Mouse (Mus musculus) right cerebral cortex, adult 2 months (tissue): ENCODE results near the gene Tspan2.

Experiments used
- DNase-seq, 2 experiments: peaks; one replicate each; pipeline ENCODE4 v3.0.0; 2021 to 2022; ENCODE audit warnings: low spot score in 2 of 2

Gene Tspan2

DNA sequence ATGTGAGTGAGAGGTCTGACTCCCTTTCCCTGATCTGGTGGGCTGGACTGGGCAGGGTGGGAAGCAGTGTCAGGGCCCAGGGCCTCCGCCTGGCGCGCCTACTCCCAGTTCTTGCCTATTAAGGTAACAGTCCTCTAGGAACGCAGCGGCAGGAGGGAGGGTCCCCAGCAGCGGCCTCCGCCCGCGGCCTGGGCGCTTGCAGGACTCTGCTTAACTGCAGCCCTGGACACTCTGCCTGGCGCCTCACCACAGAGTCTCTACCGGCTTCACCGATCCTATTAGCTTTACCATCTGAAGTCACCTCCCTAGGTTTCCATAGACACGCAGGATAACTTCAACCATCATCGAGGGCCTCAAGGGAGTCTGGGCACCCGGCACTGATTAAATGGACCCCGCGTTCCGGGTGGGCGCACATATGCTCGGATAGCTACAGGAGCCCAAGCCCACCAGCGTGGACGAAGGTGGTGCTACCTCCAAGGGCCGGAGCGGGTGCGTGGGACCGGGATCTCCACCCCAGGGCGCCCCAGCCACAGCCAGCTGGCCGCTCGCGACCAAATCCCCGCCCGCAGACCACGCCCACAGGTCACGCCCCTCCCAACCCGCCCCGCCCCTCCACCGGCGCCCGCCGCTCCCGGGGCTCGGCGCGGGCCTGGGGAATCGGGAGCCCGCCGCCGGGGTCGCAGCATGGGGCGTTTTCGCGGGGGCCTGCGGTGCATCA is at the start of gene Tspan2:
TSS of gene Tspan2 (plus strand) at position 217 of the 718 bp plus-strand sequence.
- DNase-seq, result peak; percentile 29 to 51

DNA sequence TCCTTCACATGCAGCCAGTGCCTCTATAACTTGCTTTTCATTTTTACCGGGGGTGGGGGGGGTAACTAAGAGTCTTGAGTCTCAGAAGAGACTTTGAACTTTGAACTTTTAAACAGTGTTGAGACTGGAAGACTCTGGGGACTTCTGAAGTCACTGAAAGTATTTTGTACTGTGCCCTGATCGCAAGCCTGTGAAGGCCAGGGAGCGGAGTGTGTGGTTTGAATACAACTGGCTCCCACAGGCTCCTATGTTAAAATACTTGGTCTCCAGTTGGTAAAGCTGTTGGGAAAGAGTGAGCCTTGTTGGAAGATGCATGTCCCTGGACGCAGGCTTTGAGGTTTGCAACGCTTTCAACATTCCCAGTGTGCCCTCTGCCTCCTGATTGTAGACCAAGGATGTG is 47.5 kb upstream of the Tspan2 start:
- no peak for DNase-seq

DNA sequence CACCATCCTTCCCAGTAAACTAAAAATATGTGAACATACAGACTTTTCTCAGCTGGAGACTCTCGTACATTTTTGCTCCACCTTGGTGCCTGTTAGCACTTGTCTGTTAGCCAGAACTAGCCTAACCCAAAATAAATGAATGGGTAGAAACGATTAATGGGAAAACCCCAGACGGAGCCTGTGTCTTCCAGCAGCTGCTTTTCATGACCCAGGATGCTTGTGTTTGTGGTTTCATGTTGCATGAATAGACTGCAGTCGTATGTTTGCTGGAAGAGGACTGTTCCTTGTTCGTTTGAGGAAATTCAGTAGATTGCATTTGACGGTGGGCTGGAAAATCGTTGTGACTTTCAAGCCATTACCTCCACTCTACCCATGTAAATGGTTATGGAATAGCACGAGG is 46.5 kb upstream of the Tspan2 start:
- no peak for DNase-seq

DNA sequence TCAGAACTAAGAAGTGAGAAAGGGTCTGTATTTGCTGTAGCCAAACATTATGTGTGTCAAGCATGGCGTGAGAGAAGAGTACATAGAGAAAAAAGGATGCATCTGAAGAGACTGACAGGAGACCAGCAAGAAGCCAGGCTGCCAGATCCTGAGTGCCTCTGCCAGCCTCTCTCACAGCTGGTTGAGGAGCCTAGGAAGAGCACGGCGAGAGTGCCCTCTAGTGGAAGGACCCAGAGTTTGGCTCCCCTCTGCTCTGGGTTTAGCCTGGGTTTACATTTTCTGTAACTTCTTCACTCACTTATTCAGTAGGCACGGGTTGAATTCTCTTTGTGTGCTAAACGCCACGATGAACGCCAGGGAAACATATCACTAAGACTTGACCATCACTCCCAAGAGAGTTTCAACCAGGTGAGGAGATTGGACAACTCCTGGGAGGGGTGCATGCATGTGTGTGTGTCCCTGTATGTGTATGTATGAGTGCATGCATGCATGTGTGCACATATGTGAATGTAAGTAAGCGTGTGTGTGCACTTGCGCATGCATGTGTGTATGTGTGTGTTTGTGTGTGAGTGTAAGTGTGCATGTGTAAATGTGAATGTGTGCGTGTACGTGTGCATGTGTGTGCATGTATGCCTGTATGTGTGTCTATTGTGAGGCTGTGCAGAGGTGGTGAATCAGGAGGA is 42.4 kb upstream of the Tspan2 start:
- DNase-seq, result peak; percentile 74 to 75

DNA sequence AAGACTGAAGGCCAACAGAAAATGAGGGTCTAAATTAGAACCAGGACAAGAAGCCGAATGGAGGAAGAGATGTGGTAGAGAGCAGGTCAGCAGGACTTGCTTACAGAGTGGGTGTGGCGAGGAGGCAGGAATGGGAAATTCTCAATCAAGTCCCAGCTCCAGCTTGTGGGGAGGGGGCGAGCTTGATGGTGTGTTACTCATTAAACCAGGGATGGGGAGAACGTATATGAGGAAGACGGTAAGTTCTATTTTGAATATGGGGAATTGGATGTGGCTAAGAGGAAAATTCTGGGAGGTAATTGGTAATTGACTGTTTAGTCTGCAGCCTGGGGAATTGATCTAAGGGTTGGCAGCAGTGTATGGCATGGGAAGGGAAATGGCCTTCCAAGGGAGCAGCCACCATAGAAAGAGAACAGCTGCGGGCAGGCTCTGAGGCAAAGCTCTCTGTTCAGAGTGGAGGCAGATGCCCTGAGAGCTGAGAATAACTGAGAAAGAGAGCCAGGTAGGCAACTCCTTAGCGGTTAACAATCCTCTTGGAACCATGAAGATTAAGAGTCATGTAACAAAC is 41.5 kb upstream of the Tspan2 start:
- DNase-seq, result no peak

DNA sequence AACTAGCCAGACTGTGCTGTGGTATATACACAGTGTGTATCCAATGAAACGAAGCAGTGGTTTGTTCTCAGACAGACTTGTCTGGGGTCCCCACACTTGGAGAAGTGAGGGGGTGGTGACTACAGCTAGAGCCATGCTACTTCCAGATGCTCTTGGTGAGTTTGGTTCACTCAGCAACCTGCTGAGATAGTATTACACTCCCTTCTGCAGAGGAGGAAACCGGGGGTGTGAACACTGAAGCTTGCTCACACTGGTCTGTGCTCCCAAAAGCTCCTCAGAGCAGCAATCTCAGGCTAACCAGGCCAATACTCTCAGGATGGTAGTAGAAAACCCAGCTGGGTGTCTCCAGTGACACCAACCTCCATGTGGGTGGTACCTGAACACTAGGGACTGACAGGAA is 36.2 kb upstream of the Tspan2 start:
- DNase-seq, result peak in 1 of 2 experiments; percentile 39

DNA sequence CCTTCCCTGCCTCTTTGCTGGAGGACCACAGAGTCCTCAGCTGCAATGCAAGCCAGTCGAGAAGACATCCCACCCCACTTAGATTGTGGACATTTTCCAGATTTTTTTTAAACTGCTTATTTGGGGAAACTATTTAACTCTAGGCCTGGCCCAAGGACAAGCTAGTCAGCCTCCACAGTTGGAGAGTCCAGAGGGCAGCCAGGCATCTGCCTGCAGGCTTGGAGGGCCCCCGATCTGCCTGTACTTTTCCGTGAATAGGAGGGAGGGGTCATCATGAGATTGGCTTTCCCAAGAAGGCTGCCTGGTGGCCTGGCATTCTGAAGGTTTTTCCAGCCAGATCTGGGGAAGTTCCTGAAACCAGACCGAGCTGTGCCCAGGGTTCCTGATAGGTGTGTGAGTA is 33.0 kb upstream of the Tspan2 start:
- no peak for DNase-seq

DNA sequence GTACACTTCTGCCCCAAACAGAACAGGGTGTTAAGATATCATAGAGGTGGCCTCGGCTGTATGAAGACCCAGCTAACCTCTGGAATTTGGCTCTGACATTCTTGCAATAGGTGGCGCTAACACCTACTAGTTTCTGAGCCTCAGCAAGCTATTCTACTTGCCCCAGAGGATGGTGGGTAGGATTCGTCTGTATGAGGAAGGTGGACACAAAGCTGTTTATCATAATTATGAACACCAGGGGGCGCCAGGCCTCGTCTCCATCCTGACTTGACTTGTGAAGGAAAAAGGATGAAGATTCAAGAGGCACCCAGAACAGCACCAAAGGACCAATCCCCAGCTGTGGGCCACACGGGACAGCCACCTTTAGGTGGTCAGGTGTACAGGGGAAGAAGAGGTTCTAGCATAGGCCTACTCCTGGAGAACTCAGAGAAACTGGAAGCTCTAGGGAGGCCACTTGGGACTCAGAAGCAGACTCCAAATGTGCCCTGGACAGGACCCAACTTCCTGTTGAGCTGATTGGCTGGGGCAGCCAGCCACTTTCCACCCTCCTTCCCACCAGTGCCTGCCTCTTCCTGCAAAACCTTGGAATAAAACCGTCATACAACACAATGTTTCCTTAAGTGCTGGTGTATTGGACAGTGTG is 32.3 kb upstream of the Tspan2 start:
- peak; percentile 37 to 52 for DNase-seq

DNA sequence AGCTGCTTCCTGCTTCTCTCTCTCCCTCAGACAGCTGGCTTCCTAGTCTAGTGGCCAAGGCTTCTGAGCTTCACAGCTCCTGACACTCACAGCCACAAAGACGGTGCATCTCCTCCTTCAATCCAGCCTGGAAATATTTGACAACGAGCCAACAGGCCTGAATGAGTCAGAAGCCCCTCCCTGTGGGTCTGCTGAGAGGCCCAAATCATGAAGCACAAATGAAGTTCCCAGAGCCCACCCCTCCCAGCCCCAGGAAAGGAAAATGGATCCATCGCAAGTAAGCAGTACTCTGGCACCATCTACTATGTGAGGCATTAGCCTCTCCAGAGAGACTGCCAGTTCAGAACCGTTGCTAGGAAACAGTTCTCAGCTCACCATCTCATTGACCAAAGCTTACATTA is 30.3 kb upstream of the Tspan2 start:
- no peak for DNase-seq

DNA sequence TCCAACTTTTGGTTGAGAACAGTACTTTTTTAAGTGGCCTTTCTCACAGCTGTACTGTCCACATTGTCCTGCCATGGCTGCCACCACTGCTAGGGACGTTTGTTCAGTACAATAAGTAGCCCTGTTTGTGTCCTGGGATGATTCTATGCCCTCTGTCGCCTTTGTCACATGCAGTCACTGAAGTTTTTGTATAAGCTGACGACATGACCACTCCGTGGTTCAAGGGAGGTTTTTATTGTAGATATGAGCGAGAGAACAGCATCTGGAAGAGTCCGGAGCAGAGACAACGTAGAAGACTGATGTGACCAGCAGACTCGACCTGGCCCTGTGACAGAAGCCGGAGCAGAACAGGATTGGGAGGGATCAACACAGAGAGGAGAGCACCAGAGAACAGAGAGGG is 25.7 kb upstream of the Tspan2 start:
- no peak for DNase-seq

DNA sequence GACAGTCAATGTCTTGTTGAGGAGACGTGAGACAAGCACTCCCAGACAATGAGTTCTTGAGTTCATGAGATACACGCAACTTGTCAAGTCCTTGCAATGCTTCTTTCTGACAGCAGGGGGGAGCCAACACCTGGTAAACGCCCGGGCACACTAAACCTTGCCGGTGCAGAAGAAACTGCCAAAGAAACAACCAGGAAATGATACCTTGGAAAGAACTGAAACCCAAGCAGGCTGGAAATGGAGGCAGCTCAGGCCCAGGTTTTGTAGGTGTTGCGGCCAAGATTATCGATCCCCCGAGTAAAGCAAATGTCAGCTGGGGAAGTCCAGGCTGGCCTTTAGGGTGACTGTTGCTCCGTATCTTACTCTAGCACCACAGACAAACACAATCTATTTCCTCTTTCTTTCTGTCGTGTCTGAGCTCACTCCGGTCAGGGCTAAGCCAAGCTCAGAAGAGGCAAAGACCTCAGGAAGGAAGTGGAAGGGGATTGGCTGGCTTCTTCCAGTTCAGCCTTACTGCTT is 19.2 kb upstream of the Tspan2 start:
- DNase-seq, result peak; percentile 86

DNA sequence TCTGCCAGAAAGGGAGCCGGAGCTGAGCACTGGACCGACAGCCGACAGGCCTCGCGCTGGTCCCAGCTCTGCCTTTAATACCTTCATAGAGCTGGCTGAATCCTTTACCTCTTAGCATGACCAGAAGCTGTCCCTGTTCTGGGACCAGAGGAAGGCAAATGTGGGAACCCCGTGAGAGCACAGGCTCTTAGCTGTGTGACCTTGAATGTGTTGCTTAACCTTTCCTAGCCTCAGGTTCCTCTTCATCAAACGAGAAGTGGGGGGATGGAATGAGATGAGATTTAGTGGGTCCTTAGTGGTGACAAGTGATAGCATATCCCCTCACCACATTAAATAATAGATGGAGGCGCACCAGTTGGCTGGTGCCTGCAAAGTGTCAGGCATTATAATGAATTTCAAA is 18.5 kb upstream of the Tspan2 start:
- DNase-seq, result no peak

DNA sequence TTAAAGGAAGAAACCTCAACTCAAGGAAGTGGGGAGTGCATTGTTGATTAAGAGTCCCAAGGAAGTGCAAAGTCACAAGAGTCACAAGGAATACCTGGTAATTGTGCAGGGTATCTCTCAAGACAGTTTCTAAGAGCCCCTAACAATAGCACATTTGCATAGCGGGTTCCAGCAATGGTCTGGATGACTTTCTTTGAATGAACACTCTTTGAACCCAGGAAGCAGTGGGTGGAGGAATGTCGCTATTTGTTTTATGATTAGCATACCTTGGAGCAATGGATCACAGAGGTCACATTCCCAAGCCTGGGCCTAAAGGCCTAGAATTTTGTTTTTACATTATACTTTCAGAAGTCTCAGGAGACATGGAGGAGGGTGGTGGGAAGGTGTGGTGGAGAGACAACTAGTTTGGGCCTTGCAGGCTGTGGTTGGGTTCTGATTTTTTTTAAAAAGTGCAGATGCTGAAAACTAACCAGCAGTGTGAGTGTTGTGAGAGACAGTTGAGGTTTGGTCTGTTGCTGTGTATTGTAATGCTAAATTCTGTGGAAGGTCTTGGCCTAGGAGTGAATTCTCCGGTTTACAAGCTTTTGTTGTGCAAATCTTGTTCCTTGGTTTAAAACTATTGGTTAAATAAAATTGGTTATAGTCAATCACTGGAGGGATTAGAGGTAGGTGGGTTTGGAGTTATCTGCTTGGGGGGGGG is 16.6 kb upstream of the Tspan2 start:
- no peak for DNase-seq

DNA sequence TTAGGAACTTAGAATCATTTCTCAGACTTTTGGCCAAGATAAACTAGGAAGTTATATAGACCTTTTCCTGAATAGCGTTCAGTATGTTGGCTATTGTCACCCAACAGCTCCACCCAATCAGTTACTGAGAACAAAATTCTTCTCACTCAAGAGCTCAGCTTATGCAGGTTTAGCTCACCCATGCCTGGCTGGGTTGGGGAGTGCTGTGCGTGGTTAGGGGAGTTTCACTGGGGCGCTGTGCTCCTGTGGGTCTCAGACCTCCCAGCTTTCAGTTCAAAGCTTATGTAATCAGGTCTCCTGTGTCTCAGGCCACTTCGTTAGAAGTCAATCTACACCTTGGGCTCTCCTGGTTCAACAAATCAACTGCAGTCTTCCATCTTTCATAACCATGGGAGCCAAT is 11.2 kb upstream of the Tspan2 start:
- no peak for DNase-seq

DNA sequence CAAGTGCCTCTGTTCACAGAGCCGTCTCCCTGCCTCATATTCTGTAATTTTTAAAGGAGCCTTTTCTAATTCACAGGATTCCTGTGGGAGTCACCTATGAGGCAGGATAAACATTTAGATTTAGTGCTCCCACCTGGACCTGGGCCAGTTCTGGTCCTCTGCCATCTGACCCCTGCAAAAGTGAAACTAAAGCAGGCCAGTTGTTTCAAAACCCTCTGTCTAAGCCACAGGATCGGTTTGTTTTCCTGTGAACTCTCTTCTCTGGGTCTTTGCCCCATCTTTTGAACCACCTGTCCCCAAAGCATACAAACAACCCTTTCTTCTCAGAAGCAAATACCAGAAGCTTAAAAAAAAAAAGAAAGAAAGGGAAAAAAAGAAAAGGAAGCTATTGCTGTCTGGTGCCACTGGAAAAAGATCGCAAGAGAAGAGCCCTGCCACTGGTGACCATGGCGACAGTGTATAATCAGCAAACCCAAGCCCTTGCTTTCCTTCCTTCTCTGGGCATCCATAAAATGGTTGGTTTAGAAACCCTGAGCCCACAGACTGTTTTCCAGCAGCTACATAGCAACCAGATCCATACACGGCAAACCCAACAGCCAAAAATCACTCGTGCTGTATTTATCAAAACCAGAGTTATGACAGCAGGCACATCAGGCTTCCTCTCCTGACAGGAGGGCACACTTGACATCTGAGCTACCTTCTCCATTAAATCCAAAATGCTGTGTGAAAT is 10.3 kb upstream of the Tspan2 start:
- DNase-seq, result no peak

DNA sequence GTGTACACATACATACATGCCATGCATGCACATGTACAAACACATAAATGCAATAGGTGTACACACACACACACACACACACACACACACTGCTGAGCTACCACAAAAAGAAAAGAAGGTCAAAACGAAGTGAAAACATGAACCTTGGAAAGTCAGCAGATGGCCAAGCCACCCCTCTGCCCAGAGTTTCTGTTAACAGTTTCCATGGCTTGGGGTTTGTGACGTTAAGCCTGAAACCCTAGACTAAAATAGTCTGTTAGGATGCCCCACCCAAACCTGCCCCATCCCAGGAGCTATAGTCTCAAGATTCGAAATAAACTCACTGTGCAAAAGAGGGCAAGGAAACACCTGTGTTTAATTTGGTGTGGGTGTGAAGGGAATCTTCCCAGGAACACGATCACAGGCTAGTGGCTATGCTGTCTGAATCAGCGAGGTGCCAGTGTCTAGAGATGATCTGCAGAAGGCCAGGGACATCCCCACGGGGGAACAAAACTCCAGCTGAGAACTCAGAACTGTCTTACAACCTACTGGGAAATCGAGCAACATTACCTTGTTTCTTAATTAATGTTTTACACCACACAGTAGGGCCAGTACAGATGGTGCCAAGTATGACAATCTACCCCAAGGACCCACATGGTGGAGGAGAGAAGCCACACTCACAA is 9.4 kb upstream of the Tspan2 start:
- DNase-seq, result no peak

DNA sequence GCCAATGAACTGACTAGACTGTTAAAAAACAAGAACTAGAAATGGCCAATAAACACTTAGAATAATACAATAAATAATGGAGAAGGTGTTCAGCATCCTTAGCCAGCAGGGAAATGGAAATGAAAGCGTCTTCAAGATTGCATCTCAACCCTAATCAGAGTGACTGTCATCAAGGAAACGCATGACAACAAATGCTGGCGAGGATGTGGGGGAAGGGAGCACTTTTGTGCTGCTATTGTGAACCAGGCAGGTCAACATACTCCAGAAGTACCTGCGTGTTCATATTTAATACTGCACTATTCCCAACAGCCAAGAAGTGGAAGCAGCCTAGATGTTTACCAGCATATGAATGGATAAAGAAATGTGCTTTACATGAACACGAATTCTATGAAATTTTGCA is 4.9 kb upstream of the Tspan2 start:
- no peak for DNase-seq

DNA sequence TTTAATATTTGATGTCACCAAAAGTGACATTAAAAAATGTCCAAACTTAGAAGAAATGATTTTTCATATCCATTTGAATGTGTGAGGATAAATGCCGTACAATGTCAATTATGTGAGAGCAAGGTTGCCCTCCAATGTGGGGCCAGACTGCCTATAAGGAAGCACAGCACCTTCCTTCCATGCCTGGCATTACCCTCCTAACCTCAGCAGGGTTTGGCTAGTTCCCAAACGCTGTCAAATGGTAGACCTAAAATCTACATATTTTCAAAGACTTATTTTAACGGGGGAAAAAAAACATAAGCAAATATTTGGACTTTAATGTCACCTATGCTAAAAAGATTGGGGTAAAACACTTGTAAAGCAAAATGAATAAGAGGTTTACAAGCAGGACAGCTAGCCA is 3.2 kb upstream of the Tspan2 start:
- DNase-seq, result no peak

DNA sequence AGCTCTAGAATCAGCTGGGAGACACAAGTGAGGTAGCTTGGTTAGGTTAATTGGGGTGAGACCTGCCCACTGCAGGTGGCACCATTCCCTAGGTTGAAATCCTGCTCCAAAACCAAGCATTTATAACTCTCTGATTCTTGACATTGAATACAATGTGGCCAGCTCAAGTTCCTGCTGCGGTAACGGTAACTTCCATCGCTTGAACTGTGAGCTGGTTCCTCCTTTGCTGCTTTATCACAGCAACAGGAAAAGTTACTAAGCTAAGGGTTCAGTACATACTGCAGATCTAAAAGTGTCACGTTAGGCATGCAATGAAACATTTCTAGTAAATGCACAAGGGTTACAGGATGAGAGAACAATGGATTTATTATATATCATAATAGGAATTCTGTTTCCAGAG is 1.7 kb upstream of the Tspan2 start:
- no peak for DNase-seq

DNA sequence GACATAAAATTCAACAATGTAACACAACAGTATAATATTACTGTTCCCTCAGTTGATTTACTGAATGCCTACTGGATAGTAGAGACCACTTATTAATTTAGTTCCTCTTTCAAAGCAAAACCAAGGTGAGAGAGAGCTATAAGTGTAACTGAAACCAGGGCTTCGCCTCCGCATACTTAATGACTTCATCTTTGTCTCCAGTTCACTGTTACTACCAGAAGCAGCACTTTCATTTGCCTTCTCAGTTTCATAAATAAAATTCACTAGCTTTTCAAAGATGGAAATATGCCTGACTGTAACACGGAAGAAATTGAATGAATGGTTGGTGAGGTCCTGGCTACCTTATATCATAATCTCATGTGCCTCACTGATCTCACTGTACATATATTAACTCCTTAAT is 1.3 kb upstream of the Tspan2 start:
- DNase-seq, result no peak

DNA sequence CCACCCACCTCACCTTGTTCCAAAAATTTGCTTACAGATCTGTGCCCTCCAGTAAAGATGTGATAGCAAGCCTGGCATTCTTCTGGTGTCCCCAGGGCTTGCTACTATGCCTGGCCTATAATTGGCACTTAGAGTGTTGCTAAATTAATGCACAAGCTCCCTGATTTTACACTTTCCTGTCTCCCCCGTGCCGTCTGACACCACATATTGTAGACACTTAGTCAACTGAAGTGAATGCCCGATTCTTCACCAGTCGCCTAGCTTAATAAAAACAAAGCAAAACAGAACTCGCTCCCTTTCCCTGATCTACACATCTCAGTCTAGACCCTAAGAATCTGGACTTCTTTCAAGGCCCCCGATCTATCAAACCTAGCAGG is 405 bp upstream of the Tspan2 start:
- DNase-seq, result peak; percentile 40 to 46
